Mouse (Mus musculus): ENCODE measurements around the gene Tor2a.

GRCm38 (mm10) chr2:32776192-32776591, 19.2 kb downstream of the Tor2a start:
- TF ChIP-seq CTCF (conservative IDR thresholded peaks at IDR 0.05; ENCODE audit: insufficient read depth, insufficient read length, low read depth, low read length) (no peak), POLR2A (IDR thresholded peaks at IDR 0.05; ENCODE audit: low read depth, low read length) (no peak)
